Mouse (Mus musculus): ENCODE data around the gene Synm.

- TF ChIP-seq POLR2A (IDR thresholded peaks at IDR 0.05; ENCODE audit: low read depth, low read length) = no peak
- no peak for TF ChIP-seq CTCF (IDR thresholded peaks at IDR 0.05; ENCODE audit: extremely low read depth, insufficient read length, insufficient replicate concordance, low read depth, low read length)
Measured at GRCm38 (mm10) chr7:67728809-67729208, 30.7 kb downstream of the Synm start.
